Mouse (Mus musculus) adipocyte (in vitro differentiated cells): Measurements from ENCODE around the gene Sobp.

Experiments used
- DNase-seq: peaks from one replicate; pipeline ENCODE4 v3.0.0-alpha.2; 2016; ENCODE audit warnings: low spot score

Sobp gene

GRCm38 (mm10) chr10:43086888-43087287 is 87.4 kb downstream of the Sobp start:
- no peak for DNase-seq

GRCm38 (mm10) chr10:43084087-43084366 is 90.3 kb downstream of the Sobp start:
- DNase-seq, result no peak

GRCm38 (mm10) chr10:43083288-43084086 is 90.8 kb downstream of the Sobp start:
- DNase-seq, result no peak

GRCm38 (mm10) chr10:43081316-43081715 is 93.0 kb downstream of the Sobp start:
- DNase-seq, result no peak

GRCm38 (mm10) chr10:43075535-43076152 is 98.7 kb downstream of the Sobp start:
- no peak for DNase-seq

GRCm38 (mm10) chr10:43073281-43073680 is 101.0 kb downstream of the Sobp start:
- no peak for DNase-seq

- DNase-seq, result no peak
These were observed 103.4 kb downstream of the Sobp start for GRCm38 (mm10) chr10:43070893-43071292.

GRCm38 (mm10) chr10:43065331-43065730 is 109.0 kb downstream of the Sobp start:
- no peak for DNase-seq

GRCm38 (mm10) chr10:43061519-43062105 is 112.7 kb downstream of the Sobp start:
- DNase-seq, result no peak

GRCm38 (mm10) chr10:43055405-43055804 is 118.9 kb downstream of the Sobp start:
- DNase-seq, result no peak

GRCm38 (mm10) chr10:43054776-43055175 is 119.6 kb downstream of the Sobp start:
- no peak for DNase-seq

GRCm38 (mm10) chr10:43053861-43054560 is 120.3 kb downstream of the Sobp start:
- DNase-seq, result no peak

GRCm38 (mm10) chr10:43052462-43052861 is 121.9 kb downstream of the Sobp start:
- no peak for DNase-seq

GRCm38 (mm10) chr10:43047804-43048348 is 126.5 kb downstream of the Sobp start:
- no peak for DNase-seq

- peak; percentile 3 for DNase-seq
These were observed 130.8 kb downstream of the Sobp start for GRCm38 (mm10) chr10:43043351-43044209.

GRCm38 (mm10) chr10:43042591-43043327 is 131.6 kb downstream of the Sobp start:
- DNase-seq, result no peak

- DNase-seq, result no peak
These were observed 132.5 kb downstream of the Sobp start for GRCm38 (mm10) chr10:43041794-43042193.

GRCm38 (mm10) chr10:43037455-43037793 is 136.9 kb downstream of the Sobp start:
- DNase-seq, result no peak

GRCm38 (mm10) chr10:43036646-43037454 is 137.5 kb downstream of the Sobp start:
- no peak for DNase-seq

- DNase-seq, result no peak
These were observed 138.8 kb downstream of the Sobp start for GRCm38 (mm10) chr10:43035579-43035978.
